Mouse (Mus musculus): Measurements from ENCODE around the gene Dgkh.
A peak's percentile ranks its signal among the peaks of the same experiment; 100 is the strongest.

The Dgkh gene

GRCm38 (mm10) chr14:78722031-78722430 lies 10.5 kb downstream of the Dgkh start:
- no peak for DNase-seq (ENCODE audit: low spot score)

- no peak for DNase-seq (ENCODE audit: low spot score)
Measured at GRCm38 (mm10) chr14:78716035-78716434, 16.5 kb downstream of the Dgkh start.

- peak; percentile 27 for DNase-seq (ENCODE audit: low spot score)
Measured at GRCm38 (mm10) chr14:78712565-78713148, 19.9 kb downstream of the Dgkh start.

GRCm38 (mm10) chr14:78710647-78711046 lies 21.9 kb downstream of the Dgkh start:
- no peak for DNase-seq (ENCODE audit: low spot score)

- DNase-seq (ENCODE audit: low spot score) = no peak
Measured at GRCm38 (mm10) chr14:78705616-78706015, 27.0 kb downstream of the Dgkh start.

GRCm38 (mm10) chr14:78703989-78704388 lies 28.6 kb downstream of the Dgkh start:
- no peak for DNase-seq (ENCODE audit: low spot score)

- DNase-seq (ENCODE audit: low spot score) = no peak
Measured at GRCm38 (mm10) chr14:78703361-78703760, 29.2 kb downstream of the Dgkh start.

- no peak for DNase-seq (ENCODE audit: low spot score)
Measured at GRCm38 (mm10) chr14:78702048-78702447, 30.5 kb downstream of the Dgkh start.

GRCm38 (mm10) chr14:78701501-78701900 lies 31.1 kb downstream of the Dgkh start:
- DNase-seq (ENCODE audit: low spot score) = no peak

- no peak for DNase-seq (ENCODE audit: low spot score)
Measured at GRCm38 (mm10) chr14:78701087-78701486, 31.5 kb downstream of the Dgkh start.

- no peak for DNase-seq (ENCODE audit: low spot score)
Measured at GRCm38 (mm10) chr14:78699634-78700033, 32.9 kb downstream of the Dgkh start.

- DNase-seq (ENCODE audit: low spot score) = peak; percentile 40
Measured at GRCm38 (mm10) chr14:78699196-78699595, 33.4 kb downstream of the Dgkh start.

GRCm38 (mm10) chr14:78694121-78694520 lies 38.5 kb downstream of the Dgkh start:
- DNase-seq (ENCODE audit: low spot score) = no peak

- no peak for DNase-seq (ENCODE audit: low spot score)
Measured at GRCm38 (mm10) chr14:78692602-78693001, 40.0 kb downstream of the Dgkh start.

GRCm38 (mm10) chr14:78691926-78692487 lies 40.6 kb downstream of the Dgkh start:
- no peak for DNase-seq (ENCODE audit: low spot score)

GRCm38 (mm10) chr14:78690883-78691282 lies 41.7 kb downstream of the Dgkh start:
- no peak for DNase-seq (ENCODE audit: low spot score)

- no peak for DNase-seq (ENCODE audit: low spot score)
Measured at GRCm38 (mm10) chr14:78690387-78690786, 42.2 kb downstream of the Dgkh start.

- no peak for DNase-seq (ENCODE audit: low spot score)
Measured at GRCm38 (mm10) chr14:78689950-78690349, 42.6 kb downstream of the Dgkh start.

GRCm38 (mm10) chr14:78687716-78688115 lies 44.9 kb downstream of the Dgkh start:
- DNase-seq (ENCODE audit: low spot score) = no peak

GRCm38 (mm10) chr14:78686701-78687100 lies 45.9 kb downstream of the Dgkh start:
- no peak for DNase-seq (ENCODE audit: low spot score)

GRCm38 (mm10) chr14:78684171-78684570 lies 48.4 kb downstream of the Dgkh start:
- DNase-seq (ENCODE audit: low spot score) = no peak

- DNase-seq (ENCODE audit: low spot score) = no peak
Measured at GRCm38 (mm10) chr14:78678981-78679380, 53.6 kb downstream of the Dgkh start.

GRCm38 (mm10) chr14:78677852-78678588 lies 54.6 kb downstream of the Dgkh start:
- DNase-seq (ENCODE audit: low spot score) = peak; percentile 67

All from left cerebral cortex, adult 11 months (tissue).